Mouse (Mus musculus) forebrain, embryonic 12.5 days (tissue): Measurements from ENCODE around the gene Tsc1. TPM values are rescaled to one million over a fixed set of nuclear protein-coding genes. Genes with fewer than 3 reads are reported as not detected.

ENCODE experiments used
- ATAC-seq: fragments of 200-750 bp; cut with Nextera tagmentation; 2 replicates; pipeline ENCODE4 v1.8.0; 2017; ENCODE audit warnings: moderate TSS enrichment; ENCODE audit not compliant: low FRiP score
- H3K27ac ChIP-seq: fragments of 300-500 bp; sonication (generic); 2 replicates; pipeline ENCODE4 v1.5.1; 2016; ENCODE audit warnings: mild to moderate bottlenecking
- H3K27me3 ChIP-seq: fragments of 300-500 bp; sonication (generic); 2 replicates; pipeline ENCODE4 v1.6.1; 2016; ENCODE audit warnings: mild to moderate bottlenecking
- H3K36me3 ChIP-seq: fragments of 300-500 bp; sonication (generic); replicated peaks from 2 replicates; pipeline ENCODE4 v1.6.1; 2016; ENCODE audit warnings: mild to moderate bottlenecking
- H3K4me1 ChIP-seq: fragments of 300-500 bp; sonication (generic); 2 replicates; pipeline ENCODE4 v1.6.1; 2016
- H3K4me2 ChIP-seq: fragments of 300-500 bp; sonication (generic); 2 replicates; pipeline ENCODE4 v1.6.1; 2016; ENCODE audit warnings: mild to moderate bottlenecking, moderate library complexity
- H3K4me3 ChIP-seq: fragments of 300-500 bp; sonication (generic); replicated peaks from 2 replicates; pipeline ENCODE4 v1.5.1; 2016; ENCODE audit warnings: mild to moderate bottlenecking
- H3K9ac ChIP-seq: fragments of 300-500 bp; sonication (generic); 2 replicates; pipeline ENCODE4 v1.6.1; 2016; ENCODE audit warnings: mild to moderate bottlenecking
- H3K9me3 ChIP-seq: fragments of 300-500 bp; sonication (generic); 2 replicates; pipeline ENCODE4 v1.6.1; 2016
- WGBS: fragments of 180-500 bp; shearing (Covaris S2); methylation state at CpG from one replicate; pipeline ENCODE4 v1.1.7; 2016; 5-methylcytosine and 5-hydroxymethylcytosine counted together
- polyA plus RNA-seq: library from polyadenylated mRNA; unstranded; fragments of >200 nt; fragmentation: Nextera tagmentation; extraction: Ambion mirVana; gene quantifications from 2 replicates; pipeline ENCODE4 v1.2.1, GENCODE M21; 2016

The Tsc1 gene
- polyA plus RNA-seq, 1 experiment from 2014 or later: 31.7 TPM

DNA sequence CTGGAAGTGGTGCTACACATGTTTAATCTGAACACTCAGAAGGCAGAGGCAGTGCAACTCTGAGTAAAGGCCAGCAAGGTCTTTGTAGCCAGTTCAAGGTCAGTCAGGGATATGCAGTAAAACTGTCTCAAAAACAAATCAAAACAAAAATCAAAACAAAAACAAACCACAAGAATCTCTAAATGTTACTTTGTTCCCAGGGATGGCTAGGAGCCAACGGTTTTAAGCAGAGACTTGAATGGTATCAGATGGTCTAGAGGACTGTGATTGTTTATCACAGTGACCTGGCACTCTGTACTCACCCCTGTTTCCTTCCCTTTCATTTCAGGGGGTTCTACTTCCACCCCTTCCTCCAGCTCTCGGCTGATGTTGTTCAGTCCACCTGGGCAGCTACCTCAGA is 30.4 kb downstream of the Tsc1 start:
- H3K9me3 ChIP-seq: no peaks in the 10 kb centered on the region
- no peak overlapping the region for H3K9ac ChIP-seq
- H3K4me2 ChIP-seq: no peak overlapping the region
- H3K36me3 ChIP-seq: peaks cover 90% of the 10 kb centered on the region
- H3K27me3 ChIP-seq: no peaks in the 10 kb centered on the region
- no peaks in the 10 kb centered on the region for H3K4me1 ChIP-seq
- ATAC-seq: no peak
- 91% methylated on average over 2 of the region's 2 CpGs for WGBS
- no peak overlapping the region for H3K27ac ChIP-seq
- no peak overlapping the region for H3K4me3 ChIP-seq

DNA sequence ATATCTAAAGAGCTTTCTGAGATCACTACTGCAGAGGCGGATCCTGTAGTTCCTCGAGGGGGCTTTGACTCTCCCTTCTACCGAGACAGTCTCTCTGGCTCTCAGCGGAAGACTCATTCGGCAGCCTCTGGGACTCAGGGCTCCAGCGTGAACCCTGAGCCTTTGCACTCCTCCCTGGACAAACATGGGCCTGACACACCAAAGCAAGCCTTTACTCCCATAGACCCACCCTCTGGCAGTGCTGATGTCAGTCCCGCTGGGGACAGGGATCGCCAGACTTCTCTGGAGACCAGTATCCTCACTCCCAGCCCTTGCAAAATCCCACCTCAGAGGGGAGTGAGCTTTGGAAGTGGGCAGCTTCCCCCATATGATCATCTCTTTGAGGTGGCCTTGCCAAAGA is 35.0 kb downstream of the Tsc1 start:
- no peak for ATAC-seq
- H3K9ac ChIP-seq: no peak overlapping the region
- no peak overlapping the region for H3K27ac ChIP-seq
- WGBS: 94% methylated on average over 8 of the region's 8 CpGs
- no peaks in the 10 kb centered on the region for H3K27me3 ChIP-seq
- no peaks in the 10 kb centered on the region for H3K9me3 ChIP-seq
- no peak overlapping the region for H3K4me3 ChIP-seq
- H3K4me2 ChIP-seq: no peak overlapping the region
- H3K4me1 ChIP-seq: no peaks in the 10 kb centered on the region
- peaks cover 86% of the 10 kb centered on the region for H3K36me3 ChIP-seq

DNA sequence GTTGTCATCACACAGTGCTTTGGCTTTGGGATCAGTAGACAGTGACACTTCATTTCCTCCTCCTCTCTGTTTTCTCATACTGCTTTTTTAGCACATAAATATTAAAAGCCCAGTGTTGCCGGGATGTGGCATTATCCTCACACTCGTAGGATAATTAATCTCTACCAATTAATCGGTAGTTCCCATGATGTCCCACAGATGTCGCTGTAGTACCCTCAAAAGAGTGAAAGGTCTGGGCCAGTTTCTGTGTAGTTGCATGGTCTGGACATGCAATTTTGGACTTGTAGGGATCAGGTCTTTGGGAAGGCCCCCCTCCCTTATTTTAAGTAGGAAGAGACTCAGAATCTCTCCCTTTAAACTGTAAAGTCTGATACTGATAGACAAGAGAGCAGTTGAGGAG is 39.7 kb downstream of the Tsc1 start:
- 31% methylated on average over 4 of the region's 4 CpGs for WGBS

DNA sequence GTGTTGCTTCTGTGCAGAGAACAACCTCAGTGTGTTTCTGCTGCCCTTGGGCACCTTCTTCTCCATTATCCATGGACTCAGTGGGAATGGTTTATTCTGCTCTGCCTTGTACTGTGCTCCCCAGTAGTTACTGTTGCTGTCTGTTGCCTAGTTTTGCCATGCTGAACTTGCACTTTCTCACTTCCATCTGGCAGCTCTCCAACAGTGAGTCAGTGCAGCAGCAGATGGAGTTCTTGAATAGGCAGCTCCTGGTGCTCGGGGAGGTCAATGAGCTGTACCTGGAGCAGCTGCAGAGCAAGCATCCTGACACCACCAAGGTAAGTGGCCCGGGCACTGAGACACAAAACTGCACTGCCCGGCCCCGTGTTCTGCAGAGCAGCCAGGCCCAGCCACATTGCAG is 40.7 kb downstream of the Tsc1 start:
- Histone ChIP-seq H3K4me3 (no peak overlapping the region), H3K4me2 (no peak overlapping the region), H3K27me3 (no peaks in the 10 kb centered on the region), H3K27ac (no peak overlapping the region), H3K36me3 (peaks cover 84% of the 10 kb centered on the region), H3K9ac (no peak overlapping the region), H3K4me1 (no peaks in the 10 kb centered on the region), H3K9me3 (no peaks in the 10 kb centered on the region)
- no peak for ATAC-seq
- 87% methylated on average over 4 of the region's 4 CpGs for WGBS

More for the DNA sequence above, 39.7 kb downstream of the Tsc1 start:
- Histone ChIP-seq H3K27me3 (no peaks in the 10 kb centered on the region), H3K4me1 (no peaks in the 10 kb centered on the region), H3K4me3 (no peak overlapping the region), H3K27ac (no peak overlapping the region), H3K36me3 (peaks cover 84% of the 10 kb centered on the region), H3K9me3 (no peaks in the 10 kb centered on the region), H3K9ac (no peak overlapping the region), H3K4me2 (no peak overlapping the region)
- no peak for ATAC-seq

DNA sequence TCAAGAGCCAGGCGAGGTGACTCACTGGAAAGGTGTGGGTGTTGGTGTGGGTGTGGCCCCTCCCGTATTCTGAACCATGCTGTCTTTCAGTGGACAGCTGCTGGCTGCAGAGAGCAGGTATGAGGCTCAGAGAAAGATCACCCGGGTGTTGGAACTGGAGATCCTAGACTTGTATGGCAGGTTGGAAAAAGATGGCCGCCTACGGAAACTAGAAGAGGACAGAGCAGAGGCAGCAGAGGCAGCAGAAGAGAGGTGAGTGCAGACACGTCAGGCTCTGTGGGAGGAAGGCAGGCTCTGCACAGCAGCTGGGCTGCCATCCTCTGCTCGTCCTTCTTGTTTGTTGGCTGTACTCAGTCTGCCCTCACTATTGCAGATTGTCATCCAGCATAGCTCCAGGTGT is 44.9 kb downstream of the Tsc1 start:
- no peak overlapping the region for H3K27ac ChIP-seq
- H3K9ac ChIP-seq: no peak overlapping the region
- H3K9me3 ChIP-seq: no peaks in the 10 kb centered on the region
- H3K4me3 ChIP-seq: no peak overlapping the region
- peaks cover 69% of the 10 kb centered on the region for H3K36me3 ChIP-seq
- no peaks in the 10 kb centered on the region for H3K4me1 ChIP-seq
- no peaks in the 10 kb centered on the region for H3K27me3 ChIP-seq
- no peak for ATAC-seq
- 88% methylated on average over 7 of the region's 7 CpGs for WGBS
- H3K4me2 ChIP-seq: no peak overlapping the region

DNA sequence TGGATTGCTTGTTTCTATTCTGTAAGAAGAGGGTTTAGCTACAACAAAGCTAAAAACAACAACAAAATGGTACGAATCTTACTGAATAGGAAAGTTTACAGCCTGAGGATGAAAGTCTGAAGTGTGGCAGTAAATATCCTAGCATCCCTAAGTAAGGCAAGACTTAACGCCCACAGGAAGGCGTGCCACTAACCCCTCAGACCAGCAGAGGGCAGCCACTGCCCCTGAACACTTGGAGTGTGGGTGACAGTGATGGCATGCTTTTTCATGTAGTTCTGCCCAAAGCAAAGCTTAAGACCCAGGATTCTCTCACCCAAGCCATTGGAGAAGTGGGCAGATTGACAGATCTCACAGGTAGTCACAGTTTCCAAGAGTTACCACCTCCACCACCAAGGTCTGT is 47.4 kb downstream of the Tsc1 start:
- no peak overlapping the region for H3K4me3 ChIP-seq
- no peak overlapping the region for H3K27ac ChIP-seq
- no peak overlapping the region for H3K4me2 ChIP-seq
- 44% methylated on average over 3 of the region's 3 CpGs for WGBS
- H3K36me3 ChIP-seq: peaks cover 47% of the 10 kb centered on the region
- no peak overlapping the region for H3K9ac ChIP-seq
- H3K27me3 ChIP-seq: no peaks in the 10 kb centered on the region
- no peaks in the 10 kb centered on the region for H3K4me1 ChIP-seq
- no peak for ATAC-seq
- no peaks in the 10 kb centered on the region for H3K9me3 ChIP-seq

DNA sequence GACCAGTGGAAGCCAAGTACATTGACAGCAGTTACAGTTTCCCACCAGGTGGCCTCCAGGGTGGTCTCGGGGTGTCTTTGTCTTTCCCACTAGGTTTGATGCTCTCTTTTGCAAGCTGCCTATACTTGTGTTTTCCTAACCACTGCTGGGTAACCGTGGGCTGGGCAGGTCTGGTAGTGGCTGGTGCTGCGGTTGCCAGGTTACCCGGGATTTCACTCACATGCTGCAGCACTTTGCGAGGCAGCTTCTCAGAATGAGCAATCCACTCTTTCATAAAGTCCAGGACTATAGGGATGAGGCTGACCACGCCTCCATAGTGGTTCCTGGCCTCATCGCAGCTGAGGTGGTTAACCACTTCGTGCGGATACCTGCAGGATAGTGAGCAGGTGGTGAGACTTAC is 51.7 kb downstream of the Tsc1 start:
- Histone ChIP-seq H3K4me2 (no peak overlapping the region), H3K4me1 (no peaks in the 10 kb centered on the region), H3K36me3 (peaks cover 11% of the 10 kb centered on the region), H3K4me3 (no peak overlapping the region), H3K9ac (no peak overlapping the region), H3K27ac (no peak overlapping the region), H3K27me3 (peaks cover 8% of the 10 kb centered on the region; the same call in 1 of the 2 replicates), H3K9me3 (no peaks in the 10 kb centered on the region)
- WGBS: 78% methylated on average over 9 of the region's 9 CpGs
- ATAC-seq: no peak

DNA sequence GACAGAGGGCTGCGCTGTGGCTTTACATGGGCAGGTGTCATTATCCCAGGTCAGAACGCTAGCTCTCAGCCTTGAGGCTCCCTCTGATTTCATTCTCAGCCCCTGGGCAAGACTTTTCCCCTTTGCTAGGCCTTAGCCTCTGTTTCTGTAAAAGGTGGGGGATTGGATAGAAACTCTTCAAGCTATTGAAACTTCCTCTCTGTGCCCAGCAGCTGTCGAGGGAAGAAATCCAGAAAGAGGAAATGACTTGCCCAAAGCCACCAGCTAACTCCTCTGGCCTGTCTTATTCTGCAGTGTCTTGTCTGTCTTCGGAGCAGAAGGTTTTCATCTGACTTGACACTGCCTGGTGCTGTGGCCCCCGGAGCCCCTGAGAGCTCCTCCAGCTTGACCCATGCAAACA is 57.5 kb downstream of the Tsc1 start:
- 63% methylated on average over 5 of the region's 5 CpGs for WGBS
- H3K4me3 ChIP-seq: no peak overlapping the region
- no peak overlapping the region for H3K4me2 ChIP-seq
- peaks cover 22% of the 10 kb centered on the region for H3K4me1 ChIP-seq
- H3K27ac ChIP-seq: no peak overlapping the region
- no peaks in the 10 kb centered on the region for H3K9me3 ChIP-seq
- H3K9ac ChIP-seq: no peak overlapping the region
- H3K36me3 ChIP-seq: no peaks in the 10 kb centered on the region
- peaks cover 41% of the 10 kb centered on the region for H3K27me3 ChIP-seq
- ATAC-seq: no peak

DNA sequence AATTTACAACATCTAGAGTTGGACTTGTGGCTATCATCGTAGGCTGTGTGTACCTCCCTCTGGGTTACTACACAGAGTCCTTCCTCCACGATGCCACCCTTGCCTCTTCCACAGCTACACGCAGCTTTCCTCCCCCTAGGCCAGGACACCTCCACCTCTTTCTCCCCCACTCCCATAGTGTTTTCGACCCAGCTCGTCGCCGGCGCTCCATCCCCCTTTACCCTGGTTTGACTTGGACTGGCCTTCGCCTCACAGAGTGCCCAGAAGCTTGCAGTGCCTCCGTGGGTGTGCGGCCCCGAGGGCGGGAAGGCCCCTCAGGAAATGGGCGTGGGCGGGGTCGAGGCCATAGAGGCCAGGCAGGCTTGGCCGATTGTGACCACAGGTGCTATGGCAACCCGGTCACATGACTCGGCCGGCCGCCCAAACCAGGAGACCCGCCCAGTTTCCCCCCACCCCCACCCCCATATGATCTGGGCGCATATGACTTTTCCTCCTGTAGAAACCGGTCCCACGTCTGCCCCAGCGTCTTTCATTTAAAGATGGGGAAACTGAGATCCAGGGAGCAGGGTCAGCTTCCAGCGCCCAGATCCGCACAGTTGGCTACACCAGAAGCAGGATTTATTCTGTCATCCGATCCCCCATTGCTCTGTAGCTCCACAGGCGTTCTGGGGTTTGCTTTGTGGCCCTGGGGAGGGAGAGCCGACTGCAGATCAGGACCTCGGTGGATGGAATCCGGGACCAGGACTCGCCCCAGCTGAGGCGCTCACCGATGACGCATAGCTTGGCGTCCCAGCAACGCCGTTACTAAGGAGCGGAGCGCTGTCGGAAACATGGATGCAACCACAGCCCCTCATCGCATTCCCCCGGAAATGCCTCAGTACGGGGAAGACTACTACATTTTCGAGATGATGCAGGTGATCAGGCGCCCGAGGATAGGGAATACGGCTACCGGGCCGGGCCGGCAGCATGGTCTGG is 58.6 kb downstream of the Tsc1 start, which contains the start of the genes Spaca9 and Ak8:
Gene Spaca9 (minus strand): TSS at position 367 of the 975 bp plus-strand sequence.
Gene Ak8 (plus strand): TSS at position 804 of the 975 bp plus-strand sequence.
- Histone ChIP-seq H3K27me3 (peaks cover 40% of the 10 kb centered on the region), H3K36me3 (no peaks in the 10 kb centered on the region), H3K4me1 (peaks cover 22% of the 10 kb centered on the region), H3K9ac (peak within 1 kb of the TSS; percentile 65), H3K4me3 (peak within 1 kb of the TSS; percentile 68), H3K4me2 (peak within 1 kb of the TSS; percentile 94), H3K9me3 (no peaks in the 10 kb centered on the region), H3K27ac (peak within 1 kb of the TSS; percentile 56; the same call in 1 of the 2 replicates)
- WGBS: under 1% methylated on average over 53 of the region's 53 CpGs
- ATAC-seq: peak; percentile 84

DNA sequence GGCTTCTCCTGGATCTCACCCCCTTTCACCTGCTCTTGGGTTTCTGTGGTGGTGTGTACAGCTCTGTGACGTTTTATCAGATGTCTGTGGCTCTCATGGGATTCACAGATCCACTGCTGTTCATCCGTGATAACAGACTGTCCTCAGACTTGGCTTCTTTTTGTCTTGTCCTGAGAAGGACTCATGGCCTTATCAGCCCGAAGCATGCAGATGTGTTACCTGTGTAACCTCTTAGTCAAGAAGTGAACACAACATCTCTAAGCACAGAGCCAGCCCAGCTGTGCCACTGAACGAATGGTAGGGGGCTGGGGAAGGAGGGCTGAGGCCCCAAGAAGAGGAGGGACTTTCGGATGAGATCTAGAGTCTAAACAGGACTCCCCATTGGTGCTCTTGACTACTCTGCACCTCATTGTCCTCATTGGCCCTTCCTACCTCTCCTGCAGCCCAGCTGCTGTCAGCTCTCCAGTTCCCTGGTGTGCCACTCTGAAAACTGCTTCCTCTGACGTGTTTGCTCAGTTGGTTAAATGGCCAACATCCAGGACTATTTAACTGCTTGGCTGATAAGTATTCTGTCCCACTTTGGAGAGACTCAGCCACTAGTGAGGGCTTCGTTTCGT is 60.7 kb downstream of the Tsc1 start:
- Histone ChIP-seq H3K27ac (no peak overlapping the region), H3K4me3 (no peak overlapping the region), H3K9me3 (no peaks in the 10 kb centered on the region), H3K27me3 (peaks cover 36% of the 10 kb centered on the region), H3K4me1 (peaks cover 22% of the 10 kb centered on the region), H3K9ac (no peak overlapping the region), H3K4me2 (no peak overlapping the region), H3K36me3 (no peaks in the 10 kb centered on the region)
- WGBS: 84% methylated on average over 8 of the region's 8 CpGs
- no peak for ATAC-seq

DNA sequence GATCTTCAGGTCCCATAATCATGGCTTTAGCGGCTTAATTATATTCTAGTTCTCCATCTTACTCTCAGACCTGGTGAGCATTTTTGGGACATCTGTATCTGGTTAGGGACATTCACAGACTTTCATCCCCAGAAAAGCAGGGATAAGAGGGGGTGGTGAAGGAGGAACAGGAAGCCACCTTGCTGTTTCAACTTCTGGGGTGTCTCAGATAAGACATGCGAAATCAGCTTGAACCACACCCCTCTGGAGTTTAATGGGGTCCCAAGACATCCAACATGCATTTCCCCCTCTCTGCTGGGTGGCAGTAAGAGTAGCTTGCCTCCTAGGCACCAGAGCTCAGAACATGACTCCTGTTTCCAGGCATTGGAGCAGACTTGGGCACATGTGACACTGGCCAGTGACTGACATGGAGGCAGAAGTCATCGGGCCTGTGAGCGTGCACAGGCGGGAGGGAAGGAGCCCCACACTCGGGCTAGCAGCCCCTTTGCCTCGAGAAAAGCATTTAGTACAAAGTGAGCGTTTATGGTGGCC is 65.1 kb downstream of the Tsc1 start:
- Histone ChIP-seq H3K4me3 (no peak overlapping the region), H3K9me3 (no peaks in the 10 kb centered on the region), H3K27me3 (peaks cover 11% of the 10 kb centered on the region; the same call in 1 of the 2 replicates), H3K36me3 (no peaks in the 10 kb centered on the region), H3K4me2 (no peak overlapping the region), H3K27ac (no peak overlapping the region), H3K4me1 (peaks cover 9% of the 10 kb centered on the region; the same call in 1 of the 2 replicates), H3K9ac (no peak overlapping the region)
- 75% methylated on average over 8 of the region's 8 CpGs for WGBS
- no peak for ATAC-seq

DNA sequence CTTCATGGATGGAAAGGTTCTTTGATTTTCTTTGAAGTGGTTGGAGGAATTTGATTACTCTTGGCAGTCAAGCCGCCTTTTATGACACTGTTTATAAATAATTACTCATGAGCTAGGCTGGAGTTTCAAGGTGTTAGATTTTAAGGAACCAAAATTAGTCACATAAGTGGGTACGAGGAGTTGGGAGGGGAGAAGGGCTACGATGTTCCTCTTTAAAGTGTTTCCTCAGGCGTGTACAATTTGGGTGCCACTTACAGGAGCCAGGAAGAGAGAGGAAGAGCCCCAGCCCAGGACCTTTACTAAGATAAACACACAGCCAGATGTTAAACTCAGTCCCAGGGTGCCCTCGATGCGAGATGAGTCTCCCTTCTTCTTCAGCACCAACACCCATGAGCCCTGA is 65.8 kb downstream of the Tsc1 start:
- Histone ChIP-seq H3K27ac (no peak overlapping the region), H3K4me2 (no peak overlapping the region), H3K9ac (no peak overlapping the region), H3K27me3 (0 out of 2 replicates have a peak, but pooled peaks cover 10% of the 10 kb centered on the region), H3K9me3 (no peaks in the 10 kb centered on the region), H3K4me1 (peaks cover 9% of the 10 kb centered on the region; the same call in 1 of the 2 replicates), H3K4me3 (no peak overlapping the region), H3K36me3 (no peaks in the 10 kb centered on the region)
- 84% methylated on average over 6 of the region's 6 CpGs for WGBS
- no peak for ATAC-seq
